Mouse (Mus musculus) brain, embryonic 14.5 days (tissue): Measurements from ENCODE around the gene Ddx51. TPM values are rescaled to one million over a fixed set of nuclear protein-coding genes. Genes with fewer than 3 reads are reported as not detected.

Source experiments
- DNase-seq: peaks from one replicate; pipeline ENCODE4 v3.0.0-alpha.2; 2011; ENCODE audit warnings: low read depth
- CTCF ChIP-seq: fragments of 200-500 bp; IDR thresholded peaks from 2 replicates; pipeline ENCODE4 v1.5.1; 2012; ENCODE audit warnings: inconsistent platforms, mild to moderate bottlenecking, moderate library complexity, borderline replicate concordance; ENCODE audit not compliant: insufficient read depth, insufficient read length; ENCODE audit errors: extremely low read depth
- POLR2A ChIP-seq: fragments of 200-500 bp; IDR thresholded peaks from 2 replicates; pipeline ENCODE4 v1.6.1; 2012; ENCODE audit warnings: mild to moderate bottlenecking, inconsistent platforms, borderline replicate concordance; ENCODE audit not compliant: poor library complexity, insufficient read depth, insufficient read length, severe bottlenecking; ENCODE audit errors: extremely low read depth
- polyA plus RNA-seq: library from polyadenylated mRNA; depleted of rRNA; stranded (reverse); fragments of >200 nt; gene quantifications from 2 replicates; pipeline ENCODE4 v1.2.3, GENCODE M21; 2012

Gene Ddx51
- polyA plus RNA-seq, 1 experiment = 23.1 TPM

DNA sequence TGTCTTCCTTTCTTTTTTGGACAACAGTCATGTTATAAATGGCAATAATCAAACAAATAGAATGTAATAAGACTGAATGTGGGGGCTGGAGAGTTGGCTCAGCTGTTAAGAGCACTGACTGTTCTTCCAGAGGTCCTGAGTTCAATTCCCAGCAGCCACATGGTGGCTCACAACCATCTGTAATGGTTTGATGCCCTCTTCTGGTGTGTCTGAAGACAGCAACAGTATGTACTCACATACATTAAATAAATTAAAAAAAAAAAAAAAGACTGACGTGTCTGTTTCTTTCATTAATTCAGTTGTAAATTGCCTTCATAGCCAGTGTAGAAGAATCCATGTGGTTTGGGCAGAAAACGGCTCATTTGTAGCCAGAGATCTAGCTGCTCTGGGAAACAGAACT is 28.9 kb upstream of the Ddx51 start:
- TF ChIP-seq CTCF = no peak
- TF ChIP-seq POLR2A = no peak
- DNase-seq = no peak

DNA sequence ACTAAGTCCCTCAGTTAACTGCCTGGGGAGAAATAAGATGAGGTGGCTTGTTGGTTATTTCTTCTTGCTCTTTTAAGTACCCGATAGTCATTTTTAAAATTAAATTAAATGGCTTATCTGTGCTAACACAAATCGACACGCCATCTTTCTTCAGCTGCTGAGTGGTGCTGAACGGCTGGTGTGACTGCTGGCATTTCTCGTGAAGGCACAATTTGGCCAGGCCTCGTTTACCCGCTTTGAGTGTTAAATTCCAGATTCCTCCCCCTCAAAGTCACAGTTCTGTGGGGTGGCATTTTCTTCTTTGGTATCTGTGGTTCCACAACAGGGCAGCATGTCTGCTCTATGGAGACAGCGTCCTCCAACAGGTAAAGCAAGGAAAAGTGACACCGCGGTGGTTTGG is 25.9 kb upstream of the Ddx51 start:
- no peak for TF ChIP-seq CTCF
- TF ChIP-seq POLR2A = no peak
- peak; percentile 11 for DNase-seq

DNA sequence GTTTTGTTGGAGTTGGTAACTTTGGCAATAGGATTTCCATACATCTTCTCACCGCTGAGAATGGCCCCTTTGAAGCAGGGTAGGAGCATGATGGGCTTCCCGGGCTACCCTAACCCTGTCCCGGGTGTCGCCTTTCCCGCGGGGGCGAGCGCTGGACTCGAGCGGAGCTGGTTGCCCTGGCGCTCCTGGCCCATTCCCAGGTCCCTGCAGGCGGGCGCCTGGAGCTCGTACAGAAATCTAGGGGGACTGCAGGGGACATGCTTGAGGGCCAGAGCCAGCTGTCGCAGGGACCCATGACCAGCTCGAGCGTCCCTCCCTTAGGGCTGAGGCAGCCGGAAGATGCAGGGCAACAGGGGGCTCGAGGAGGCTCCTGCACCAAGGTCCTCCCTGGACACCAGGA is 25.1 kb upstream of the Ddx51 start:
- no peak for TF ChIP-seq POLR2A
- no peak for TF ChIP-seq CTCF
- peak; percentile 7 for DNase-seq

DNA sequence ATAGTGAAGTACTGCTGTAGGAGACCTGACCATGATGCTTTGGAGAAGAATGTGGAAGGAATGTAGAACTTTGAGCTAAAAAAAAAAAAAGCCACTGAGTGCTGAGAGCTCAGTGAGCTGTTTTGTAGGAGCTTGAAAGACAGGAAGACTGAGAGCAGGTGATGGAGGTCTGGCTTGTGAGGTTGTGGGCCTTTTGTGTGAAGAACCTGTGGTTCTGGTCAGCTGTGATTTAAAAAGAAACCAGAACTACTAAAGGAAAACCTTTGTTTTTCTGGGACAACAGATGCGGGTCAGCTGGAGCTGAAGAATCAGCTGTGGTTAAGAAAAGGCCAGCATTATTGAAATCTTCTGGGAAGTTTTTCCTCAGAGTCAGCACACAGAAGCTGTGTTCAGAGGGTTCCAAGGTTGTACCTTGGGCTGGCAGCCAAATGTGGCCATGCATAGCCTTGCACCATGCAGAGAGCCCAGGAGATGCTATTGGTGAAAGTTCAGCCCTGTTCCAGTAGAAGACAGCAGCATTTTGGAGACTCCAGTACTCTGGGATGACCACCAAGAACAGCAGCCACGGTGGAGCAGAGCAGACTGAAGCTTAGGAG is 23.6 kb upstream of the Ddx51 start:
- TF ChIP-seq CTCF (no peak), POLR2A (no peak)
- DNase-seq = no peak

DNA sequence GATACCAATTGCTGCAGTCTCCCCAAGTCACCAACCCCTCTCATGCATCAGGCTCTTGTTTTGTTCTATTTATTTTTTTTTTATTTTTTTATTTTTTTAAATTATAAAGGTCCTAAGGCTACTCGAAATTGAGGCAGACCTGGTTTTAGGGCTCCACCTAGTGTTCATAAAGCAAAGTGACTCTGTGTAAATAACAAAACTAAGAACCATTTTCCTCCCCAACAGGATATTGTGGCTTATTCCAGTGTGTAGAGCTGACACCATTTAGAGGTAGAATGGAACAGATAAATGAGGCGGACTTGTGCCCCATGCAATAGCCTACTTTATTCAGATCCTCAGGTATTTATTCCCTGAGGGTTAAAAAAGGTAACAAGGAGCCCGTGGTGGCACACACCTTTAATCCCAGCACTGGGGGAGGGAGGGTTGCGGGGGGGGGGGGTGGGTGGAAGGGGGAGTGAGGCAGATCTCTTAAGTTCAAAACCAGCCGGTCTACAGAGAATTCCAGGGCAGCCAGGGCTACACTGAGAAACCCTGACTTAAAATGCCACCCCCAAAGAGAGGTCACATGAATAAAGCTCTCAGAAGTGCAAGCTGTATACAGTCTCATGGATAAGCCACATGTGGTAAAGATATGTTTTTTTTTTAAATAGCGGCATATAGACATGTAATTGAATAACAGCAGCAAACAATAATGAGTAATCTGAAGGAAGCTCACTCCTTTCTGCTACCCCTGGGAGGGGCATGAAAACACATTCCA is 17.1 kb upstream of the Ddx51 start:
- peak; percentile 80 for DNase-seq
- TF ChIP-seq CTCF = peak; percentile 30; the same call in 1 of the 2 replicates
- TF ChIP-seq POLR2A = no peak

DNA sequence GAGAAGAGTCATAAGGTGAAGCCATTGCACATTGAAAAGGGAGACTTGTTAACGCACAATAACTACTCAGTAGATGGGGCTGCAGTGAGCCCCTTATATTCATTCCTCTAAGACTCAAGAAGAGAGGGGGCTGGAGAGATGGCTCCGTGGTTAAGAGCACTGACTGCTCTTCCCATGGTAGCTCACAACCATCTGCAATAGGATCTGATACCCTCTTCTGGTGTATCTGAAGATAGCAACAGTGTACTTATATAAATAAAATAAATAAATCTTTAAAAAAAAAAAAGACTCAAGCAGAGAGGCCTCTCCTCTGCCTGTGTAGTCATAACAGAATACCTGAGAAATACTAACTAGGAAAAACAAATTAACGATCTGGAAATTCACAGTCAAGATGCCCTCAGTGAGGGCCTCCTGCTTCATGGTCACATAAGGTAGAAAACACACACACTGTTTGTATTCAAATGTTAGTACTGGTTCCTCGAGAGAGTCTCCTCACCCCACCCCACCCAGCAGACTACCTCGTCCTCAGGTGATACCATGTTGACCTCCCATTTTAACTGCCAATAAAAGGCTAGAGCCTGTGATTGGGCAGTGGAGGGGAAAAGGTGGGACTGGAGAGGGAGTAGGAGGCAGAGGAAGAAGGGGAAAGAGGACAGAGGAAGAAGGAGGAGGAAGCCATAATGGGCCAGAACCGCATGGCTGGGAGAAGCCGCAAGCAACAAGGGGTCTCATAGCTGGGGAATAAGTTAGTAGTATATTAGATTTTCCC is 14.8 kb upstream of the Ddx51 start:
- TF ChIP-seq POLR2A = no peak
- TF ChIP-seq CTCF = no peak
- DNase-seq = no peak

DNA sequence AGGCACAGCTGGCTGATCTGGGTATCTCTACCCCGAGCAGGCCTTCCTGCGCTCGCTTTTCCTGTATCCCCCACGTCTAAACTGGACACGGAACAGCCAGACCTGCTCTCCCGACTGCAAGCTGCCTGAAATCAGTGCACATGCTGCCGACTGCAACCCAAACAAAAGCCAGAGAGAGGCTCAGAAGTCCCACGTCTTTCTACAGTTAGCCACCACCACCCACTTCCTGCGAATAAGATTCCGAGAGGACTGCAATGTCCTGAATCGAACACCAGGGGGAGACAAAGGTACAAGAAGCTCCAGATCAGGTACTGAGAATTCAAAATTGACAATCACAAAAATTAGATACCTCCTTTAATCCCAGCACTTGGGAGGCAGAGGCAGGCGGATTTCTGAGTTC is 13.8 kb upstream of the Ddx51 start:
- peak; percentile 83 for DNase-seq

DNA sequence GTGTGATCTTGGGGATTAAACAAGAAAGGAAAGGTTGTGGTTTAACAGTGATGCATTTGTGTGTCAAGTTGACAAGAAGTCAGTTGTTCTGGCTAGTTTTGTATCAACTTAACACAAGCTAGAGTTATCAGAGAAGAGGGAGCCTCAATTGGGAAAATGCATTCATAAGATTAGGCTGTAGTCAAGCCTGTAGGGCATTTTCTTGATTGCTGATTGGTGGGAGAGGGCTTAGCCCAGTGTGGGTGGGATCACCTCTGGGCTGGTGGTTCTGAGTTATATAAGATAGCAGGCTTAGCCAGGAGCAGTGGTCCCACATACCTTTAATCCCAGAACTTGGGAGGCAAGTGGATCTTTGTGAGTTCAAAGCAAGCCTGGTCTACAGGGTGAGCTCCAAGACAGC is 6.9 kb upstream of the Ddx51 start:
- no peak for DNase-seq
- no peak for TF ChIP-seq CTCF
- no peak for TF ChIP-seq POLR2A

More for the DNA sequence above, 13.8 kb upstream of the Ddx51 start:
- TF ChIP-seq POLR2A = no peak
- peak; percentile 82 for TF ChIP-seq CTCF

DNA sequence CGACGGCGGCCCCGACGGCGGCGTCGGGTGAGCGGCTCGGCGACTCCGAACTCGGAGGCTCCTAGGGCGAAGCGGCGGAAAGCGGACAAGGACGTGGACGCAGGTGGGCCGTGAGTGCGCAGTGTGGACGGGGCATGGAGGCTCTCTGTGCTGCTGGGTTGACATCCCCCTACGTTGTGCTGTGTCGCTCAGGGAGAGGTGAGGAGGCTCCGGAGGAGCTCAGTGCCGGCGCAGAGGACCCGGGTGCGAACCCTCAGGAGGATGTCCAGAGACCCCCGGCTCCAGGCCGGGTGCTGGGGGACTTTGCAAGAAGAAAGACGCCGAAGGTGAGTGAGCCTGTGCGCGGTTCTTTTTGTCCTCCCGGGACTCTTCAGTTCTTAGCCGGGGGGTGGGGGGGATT is 435 bp downstream of the Ddx51 start:
- no peak for DNase-seq
- no peak for TF ChIP-seq POLR2A

DNA sequence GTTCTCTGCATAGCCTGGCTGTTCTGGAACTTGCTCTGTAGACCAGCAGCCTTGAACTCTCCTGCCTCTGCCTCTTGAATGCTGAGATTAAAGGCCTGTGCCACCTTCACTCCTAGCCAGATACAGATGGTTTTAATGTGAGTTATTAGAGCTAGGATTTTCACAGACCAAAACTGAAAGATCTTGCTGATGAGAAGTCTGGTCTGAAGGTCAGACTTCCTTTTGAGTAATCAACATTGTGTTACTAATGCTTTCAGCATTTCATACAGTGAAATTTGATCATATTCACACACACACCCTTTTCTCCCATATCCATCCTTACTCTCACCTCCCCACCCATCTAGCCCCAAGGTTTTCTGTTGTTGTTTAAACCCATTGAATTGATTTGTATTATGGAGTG is 6.4 kb downstream of the Ddx51 start:
- TF ChIP-seq POLR2A (no peak), CTCF (no peak)

DNA sequence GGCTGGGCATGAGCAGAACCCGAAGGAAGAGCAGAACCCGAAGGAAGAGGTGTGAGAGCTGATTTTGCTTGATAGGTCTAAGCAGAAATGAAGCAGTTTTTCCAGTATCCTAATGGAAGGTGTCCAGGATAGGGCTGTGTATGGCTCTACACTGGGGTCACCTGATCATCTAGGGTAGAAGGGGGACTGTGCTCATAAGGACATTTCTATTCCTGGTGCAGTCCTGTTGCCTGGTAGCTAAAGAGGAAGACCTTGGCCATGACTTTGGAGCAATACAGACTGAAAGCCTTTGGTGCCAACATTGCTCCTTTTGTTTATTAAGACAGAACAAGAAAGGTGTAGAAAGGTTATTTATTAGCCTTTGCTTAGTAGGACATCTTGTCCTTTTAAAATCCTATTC is 10.8 kb downstream of the Ddx51 start:
- no peak for DNase-seq

More for the DNA sequence above, 6.4 kb downstream of the Ddx51 start:
- DNase-seq = no peak

DNA sequence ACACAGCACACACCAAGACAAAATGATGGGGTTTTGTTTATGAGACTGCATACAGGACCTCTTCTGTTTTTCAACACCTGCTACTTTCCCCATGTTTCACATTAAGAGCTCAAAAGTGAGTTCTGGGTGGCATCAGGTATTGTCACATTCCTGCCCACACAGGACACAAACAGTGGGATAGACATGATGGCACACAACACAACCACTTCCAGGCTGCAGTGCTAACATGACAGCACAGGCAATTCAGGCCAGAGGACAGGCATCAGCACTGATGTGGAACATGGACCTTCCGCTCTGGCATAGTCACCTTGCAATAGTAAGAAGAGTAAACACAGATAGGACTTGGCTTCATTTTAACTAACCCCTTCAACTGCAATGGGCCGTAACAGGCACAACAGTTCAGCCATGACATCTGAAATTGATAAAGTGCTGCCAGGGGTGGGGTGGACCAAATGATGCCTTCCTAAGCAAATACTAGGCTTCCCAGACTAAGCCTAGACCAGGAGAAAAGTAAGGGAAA is 11.6 kb downstream of the Ddx51 start:
- DNase-seq = no peak

More for the DNA sequence above, 10.8 kb downstream of the Ddx51 start:
- TF ChIP-seq CTCF (no peak), POLR2A (no peak)

More for the DNA sequence above, 11.6 kb downstream of the Ddx51 start:
- no peak for TF ChIP-seq POLR2A
- no peak for TF ChIP-seq CTCF
